Mouse (Mus musculus) megakaryocyte, embryonic 14.5 days (primary cell): ENCODE data around the gene Lsm5. TPM values are rescaled to one million over a fixed set of nuclear protein-coding genes. Genes with fewer than 3 reads are reported as not detected.

Source experiments
- H3K27me3 ChIP-seq: replicated peaks from 2 replicates; pipeline ENCODE3; 2012; ENCODE audit warnings: inconsistent platforms
- H3K36me3 ChIP-seq: replicated peaks from 2 replicates; pipeline ENCODE3; 2012; ENCODE audit warnings: low read length, inconsistent platforms, mixed read lengths
- H3K4me1 ChIP-seq: 2 replicates; pipeline ENCODE4 v1.6.1; 2012; ENCODE audit warnings: inconsistent platforms
- H3K4me3 ChIP-seq: replicated peaks from 2 replicates; pipeline ENCODE3; 2012; ENCODE audit warnings: moderate library complexity, mild to moderate bottlenecking, inconsistent platforms
- H3K9me3 ChIP-seq: 2 replicates; pipeline ENCODE4 v1.6.1; 2012; ENCODE audit warnings: inconsistent platforms
- FLI1 ChIP-seq: IDR thresholded peaks from 2 replicates; pipeline ENCODE4 v1.6.1; 2012; ENCODE audit warnings: low read length, inconsistent platforms, mixed read lengths
- GATA1 ChIP-seq: IDR thresholded peaks from 3 replicates; pipeline ENCODE4 v1.6.1; 2012; ENCODE audit warnings: mixed read lengths, low read length, inconsistent platforms, borderline replicate concordance
- polyA plus RNA-seq: library from polyadenylated mRNA; stranded (reverse); fragments of >175 nt; gene quantifications from 2 replicates; pipeline ENCODE4 v1.2.3, GENCODE M21; 2012; ENCODE audit warnings: low replicate concordance; ENCODE audit not compliant: insufficient read depth

Lsm5 gene
- polyA plus RNA-seq, 1 experiment = not detected

DNA sequence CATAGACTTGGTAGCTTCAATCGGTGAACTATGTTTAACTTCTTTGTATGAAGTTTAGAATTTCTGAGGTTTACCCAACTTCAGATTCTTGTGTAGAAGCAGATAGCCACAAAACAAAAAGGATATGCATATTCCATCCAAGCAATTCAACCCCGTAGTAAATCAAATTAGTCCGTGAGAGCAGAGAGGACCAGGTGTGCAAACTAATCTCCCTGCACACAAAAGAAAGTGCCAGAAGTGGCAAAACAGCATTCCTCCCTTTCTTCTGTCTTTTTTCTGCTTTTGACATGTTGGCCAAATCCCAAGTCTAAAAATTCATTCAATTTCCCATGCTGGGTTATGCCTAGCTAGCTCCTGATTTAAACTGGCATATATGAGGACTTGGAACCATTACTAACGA, 12.1 kb downstream of the Lsm5 start:
- Histone ChIP-seq H3K27me3 (peaks cover 7% of the 10 kb centered on the region), H3K4me1 (peaks cover 6% of the 10 kb centered on the region), H3K4me3 (no peak overlapping the region), H3K36me3 (no peaks in the 10 kb centered on the region), H3K9me3 (no peaks in the 10 kb centered on the region)
- TF ChIP-seq GATA1 = no peak
- no peak for TF ChIP-seq FLI1

DNA sequence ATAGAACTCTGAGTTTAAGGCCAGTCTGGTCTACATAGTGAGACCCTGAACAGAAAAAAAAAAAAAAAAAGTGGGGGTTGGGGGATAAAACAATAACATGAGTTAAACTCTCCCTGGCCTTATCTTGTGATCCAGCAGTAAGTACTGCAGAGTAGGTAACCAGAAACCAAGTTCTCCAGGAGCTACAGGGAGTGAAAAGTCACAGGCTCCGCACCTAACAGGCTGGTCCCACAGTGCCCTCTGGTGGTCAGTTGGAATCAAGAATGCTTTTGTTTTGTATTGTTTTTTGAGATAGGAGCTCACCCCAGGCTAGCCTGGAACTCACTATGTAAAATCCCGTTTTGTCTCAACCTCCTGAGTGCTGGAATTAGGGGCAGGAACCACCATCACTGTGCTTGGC, 13.3 kb downstream of the Lsm5 start:
- Histone ChIP-seq H3K4me3 (peak overlapping the region; percentile 73), H3K9me3 (no peaks in the 10 kb centered on the region), H3K36me3 (no peaks in the 10 kb centered on the region), H3K27me3 (peaks cover 7% of the 10 kb centered on the region), H3K4me1 (peaks cover 6% of the 10 kb centered on the region)
- TF ChIP-seq GATA1 = no peak
- TF ChIP-seq FLI1 = no peak

GRCm38 (mm10) chr6:56688238-56688637, 16.3 kb downstream of the Lsm5 start:
- no peak for TF ChIP-seq FLI1
- no peak for TF ChIP-seq GATA1
- Histone ChIP-seq H3K4me1 (peaks cover 6% of the 10 kb centered on the region), H3K4me3 (no peak overlapping the region), H3K36me3 (no peaks in the 10 kb centered on the region), H3K9me3 (no peaks in the 10 kb centered on the region), H3K27me3 (peaks cover 7% of the 10 kb centered on the region)

DNA sequence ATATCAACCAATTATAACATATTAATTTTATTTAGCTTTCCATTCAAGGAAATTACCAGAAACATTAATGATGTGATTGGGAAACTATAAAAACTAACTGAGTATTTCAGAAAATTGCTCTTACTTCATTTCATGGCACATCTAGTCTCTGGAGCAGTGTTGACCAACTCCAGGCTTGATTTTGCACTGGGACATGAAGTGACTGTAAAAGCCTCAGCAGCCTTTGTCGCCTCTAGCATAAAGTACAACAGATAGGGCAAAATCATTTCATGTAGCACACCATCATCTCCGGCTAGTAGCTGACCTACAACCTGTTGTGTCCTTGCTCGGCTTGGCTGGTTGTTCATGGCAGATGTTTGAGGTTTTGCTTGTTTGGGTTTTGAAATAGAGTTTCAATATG, 40.1 kb downstream of the Lsm5 start:
- H3K36me3 ChIP-seq = no peaks in the 10 kb centered on the region
- no peaks in the 10 kb centered on the region for H3K9me3 ChIP-seq
- no peak for TF ChIP-seq FLI1
- TF ChIP-seq GATA1 = no peak
- peaks cover 5% of the 10 kb centered on the region for H3K27me3 ChIP-seq
- H3K4me1 ChIP-seq = no peaks in the 10 kb centered on the region
- H3K4me3 ChIP-seq = no peak overlapping the region

GRCm38 (mm10) chr6:56655393-56655792, 49.1 kb downstream of the Lsm5 start:
- H3K4me3 ChIP-seq = no peak overlapping the region
- TF ChIP-seq FLI1 (no peak), GATA1 (no peak)
- peaks cover 46% of the 10 kb centered on the region for H3K27me3 ChIP-seq
- H3K9me3 ChIP-seq = peaks cover 7% of the 10 kb centered on the region; the same call in 1 of the 2 replicates
- no peaks in the 10 kb centered on the region for H3K36me3 ChIP-seq
- H3K4me1 ChIP-seq = peaks cover 10% of the 10 kb centered on the region

GRCm38 (mm10) chr6:56652121-56652592, 52.4 kb downstream of the Lsm5 start:
- Histone ChIP-seq H3K9me3 (peaks cover 7% of the 10 kb centered on the region; the same call in 1 of the 2 replicates), H3K27me3 (peaks cover 48% of the 10 kb centered on the region), H3K36me3 (no peaks in the 10 kb centered on the region), H3K4me1 (peaks cover 10% of the 10 kb centered on the region), H3K4me3 (peak overlapping the region; percentile 77)
- TF ChIP-seq GATA1 = no peak
- TF ChIP-seq FLI1 = no peak

Other genes with a start within 250 kb of the Lsm5 start
- gene Pde1c, start 135.6 kb downstream of the Lsm5 start, polyA plus RNA-seq = 0.62 TPM in 1 of 2 replicates, not detected in the other
- 1.1 and 1.3 TPM in 2 replicates for gene Avl9, start 10.2 kb upstream of the Lsm5 start, polyA plus RNA-seq
- gene Kbtbd2, start 93.1 kb upstream of the Lsm5 start, polyA plus RNA-seq = 0.78 and 2.1 TPM in 2 replicates
- gene Fkbp9, start 127.3 kb upstream of the Lsm5 start, polyA plus RNA-seq = 0.94 TPM in 1 of 2 replicates, not detected in the other
- 96.8 and 108 TPM in 2 replicates for gene Nt5c3, start 219.2 kb upstream of the Lsm5 start, polyA plus RNA-seq
- not detected in 2 replicates for gene Vmn1r4, start 219.3 kb upstream of the Lsm5 start, polyA plus RNA-seq